Mouse (Mus musculus): Measurements from ENCODE around the gene Hmcn2. TPM values are rescaled to one million over a fixed set of nuclear protein-coding genes. Genes with fewer than 3 reads are reported as not detected.

Gene Hmcn2
- polyA plus RNA-seq, 2 experiments, result 0.23 to 0.70 TPM

DNA sequence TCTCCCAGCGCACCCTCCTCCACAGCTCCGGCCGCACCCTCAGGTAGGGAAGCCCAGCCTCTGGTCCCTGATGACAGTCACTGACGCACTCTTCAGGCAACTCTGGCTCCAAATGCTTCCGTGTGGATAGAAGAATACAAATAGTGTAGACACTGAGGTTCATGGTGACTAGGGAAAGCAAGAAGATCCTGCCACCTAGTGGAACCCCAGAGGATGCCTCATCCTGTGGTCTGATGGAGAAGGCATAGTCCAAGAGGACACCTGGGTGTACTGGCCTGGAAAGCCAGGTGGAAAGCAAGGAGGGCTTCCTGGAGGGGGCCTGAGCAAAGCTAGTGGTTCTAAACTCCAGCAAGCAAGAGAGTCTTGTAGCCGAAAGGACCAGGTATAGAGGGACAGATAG lies 106.7 kb downstream of the Hmcn2 start:
- DNase-seq (ENCODE audit: low spot score), result no peak
- 76% methylated on average over 6 of the region's 6 CpGs for WGBS

GRCm38 (mm10) chr2:31422576-31422975 lies 108.4 kb downstream of the Hmcn2 start:
- DNase-seq (ENCODE audit: low spot score), result no peak
- no peak overlapping the region for H3K9ac ChIP-seq (ENCODE audit: low read depth, low read length, severe bottlenecking)
- no peaks in the 10 kb centered on the region for H3K36me3 ChIP-seq (ENCODE audit: control insufficient read depth, insufficient read depth, low read length)
- 58% methylated on average over 5 of the region's 6 CpGs for WGBS
- H3K4me2 ChIP-seq (replicated peaks; ENCODE audit: low read depth, low read length, severe bottlenecking), result no peak overlapping the region
- no peak for TF ChIP-seq POLR2A (IDR thresholded peaks at IDR 0.05; ENCODE audit: borderline replicate concordance, extremely low read depth, insufficient read depth, insufficient read length)
- no peaks in the 10 kb centered on the region for H3K9me3 ChIP-seq (ENCODE audit: control insufficient read depth, low read length)
- no peak overlapping the region for H3K4me3 ChIP-seq (replicated peaks; ENCODE audit: low read length)
- ATAC-seq (ENCODE audit: low FRiP score, low read depth), result no peak
- no peak overlapping the region for H3K27ac ChIP-seq (replicated peaks; ENCODE audit: low read depth, low read length)
- no peaks in the 10 kb centered on the region for H3K4me1 ChIP-seq (ENCODE audit: control insufficient read depth, insufficient read depth, low read length)
- H3K27me3 ChIP-seq (ENCODE audit: control insufficient read depth, insufficient read depth, low read length), result no peaks in the 10 kb centered on the region

More for the DNA sequence above, 106.7 kb downstream of the Hmcn2 start:
- Histone ChIP-seq H3K4me2 (replicated peaks; ENCODE audit: low read depth, low read length, severe bottlenecking) (no peak overlapping the region), H3K27ac (replicated peaks; ENCODE audit: low read depth, low read length) (no peak overlapping the region), H3K4me3 (replicated peaks; ENCODE audit: low read length) (no peak overlapping the region), H3K9me3 (ENCODE audit: control insufficient read depth, low read length) (no peaks in the 10 kb centered on the region), H3K4me1 (ENCODE audit: control insufficient read depth, insufficient read depth, low read length) (no peaks in the 10 kb centered on the region), H3K36me3 (ENCODE audit: control insufficient read depth, insufficient read depth, low read length) (no peaks in the 10 kb centered on the region), H3K9ac (ENCODE audit: low read depth, low read length, severe bottlenecking) (no peak overlapping the region), H3K27me3 (ENCODE audit: control insufficient read depth, insufficient read depth, low read length) (no peaks in the 10 kb centered on the region)
- ATAC-seq (ENCODE audit: low FRiP score, low read depth), result no peak
- no peak for TF ChIP-seq POLR2A (IDR thresholded peaks at IDR 0.05; ENCODE audit: borderline replicate concordance, extremely low read depth, insufficient read depth, insufficient read length)

DNA sequence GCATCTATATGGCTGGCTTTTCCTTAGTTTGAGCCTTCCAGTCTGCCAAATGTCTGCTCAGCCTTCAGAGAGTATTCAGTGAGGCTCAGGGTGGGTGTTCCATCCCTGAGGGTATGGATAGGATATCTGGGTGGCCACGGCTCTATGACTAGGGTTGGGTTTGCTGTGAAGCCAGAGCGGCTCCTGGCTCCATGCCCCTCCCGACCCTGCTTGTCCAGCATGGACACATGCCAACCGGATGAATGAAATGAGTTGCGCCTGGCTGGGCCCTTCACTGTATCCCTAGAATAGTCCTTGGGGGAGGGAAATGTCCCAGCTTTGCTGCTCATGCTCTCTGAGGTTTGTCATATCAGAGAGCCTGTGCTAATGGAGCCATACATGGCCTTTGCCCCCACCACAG lies 117.3 kb downstream of the Hmcn2 start:
- ATAC-seq (ENCODE audit: low FRiP score, low read depth) (no peak), DNase-seq (ENCODE audit: low spot score) (no peak)
- H3K27me3 ChIP-seq (ENCODE audit: control insufficient read depth, insufficient read depth, low read length), result no peaks in the 10 kb centered on the region
- H3K4me2 ChIP-seq (replicated peaks; ENCODE audit: low read depth, low read length, severe bottlenecking), result no peak overlapping the region
- H3K9me3 ChIP-seq (ENCODE audit: control insufficient read depth, low read length), result no peaks in the 10 kb centered on the region
- no peaks in the 10 kb centered on the region for H3K4me1 ChIP-seq (ENCODE audit: control insufficient read depth, insufficient read depth, low read length)
- WGBS, result 82% methylated on average over 5 of the region's 5 CpGs
- no peak for TF ChIP-seq POLR2A (IDR thresholded peaks at IDR 0.05; ENCODE audit: borderline replicate concordance, extremely low read depth, insufficient read depth, insufficient read length)
- H3K27ac ChIP-seq (replicated peaks; ENCODE audit: low read depth, low read length), result no peak overlapping the region
- H3K9ac ChIP-seq (ENCODE audit: low read depth, low read length, severe bottlenecking), result no peak overlapping the region
- H3K36me3 ChIP-seq (ENCODE audit: control insufficient read depth, insufficient read depth, low read length), result no peaks in the 10 kb centered on the region
- no peak overlapping the region for H3K4me3 ChIP-seq (replicated peaks; ENCODE audit: low read length)

- no peak overlapping the region for H3K4me3 ChIP-seq (replicated peaks; ENCODE audit: low read length)
- TF ChIP-seq POLR2A (IDR thresholded peaks at IDR 0.05; ENCODE audit: borderline replicate concordance, extremely low read depth, insufficient read depth, insufficient read length), result no peak
- H3K9ac ChIP-seq (ENCODE audit: low read depth, low read length, severe bottlenecking), result no peak overlapping the region
- no peak for DNase-seq (ENCODE audit: low spot score)
- no peaks in the 10 kb centered on the region for H3K27me3 ChIP-seq (ENCODE audit: control insufficient read depth, insufficient read depth, low read length)
- no peaks in the 10 kb centered on the region for H3K4me1 ChIP-seq (ENCODE audit: control insufficient read depth, insufficient read depth, low read length)
- peak; percentile 44; the same call in 1 of the 2 replicates for ATAC-seq (ENCODE audit: low FRiP score, low read depth)
- H3K4me2 ChIP-seq (replicated peaks; ENCODE audit: low read depth, low read length, severe bottlenecking), result no peak overlapping the region
- H3K9me3 ChIP-seq (ENCODE audit: control insufficient read depth, low read length), result no peaks in the 10 kb centered on the region
- 60% methylated on average over 10 of the region's 10 CpGs for WGBS
- no peaks in the 10 kb centered on the region for H3K36me3 ChIP-seq (ENCODE audit: control insufficient read depth, insufficient read depth, low read length)
- H3K27ac ChIP-seq (replicated peaks; ENCODE audit: low read depth, low read length), result no peak overlapping the region
These were observed 120.5 kb downstream of the Hmcn2 start for GRCm38 (mm10) chr2:31434746-31435145.

GRCm38 (mm10) chr2:31435567-31435966 lies 121.4 kb downstream of the Hmcn2 start:
- 39% methylated on average over 6 of the region's 6 CpGs for WGBS
- DNase-seq (ENCODE audit: low spot score), result no peak

More at GRCm38 (mm10) chr2:31435567-31435966, 121.4 kb downstream of the Hmcn2 start:
- Histone ChIP-seq H3K4me2 (replicated peaks; ENCODE audit: low read depth, low read length, severe bottlenecking) (no peak overlapping the region), H3K9ac (ENCODE audit: low read depth, low read length, severe bottlenecking) (no peak overlapping the region), H3K27me3 (ENCODE audit: control insufficient read depth, insufficient read depth, low read length) (no peaks in the 10 kb centered on the region), H3K4me1 (ENCODE audit: control insufficient read depth, insufficient read depth, low read length) (no peaks in the 10 kb centered on the region), H3K9me3 (ENCODE audit: control insufficient read depth, low read length) (no peaks in the 10 kb centered on the region), H3K4me3 (replicated peaks; ENCODE audit: low read length) (no peak overlapping the region), H3K36me3 (ENCODE audit: control insufficient read depth, insufficient read depth, low read length) (no peaks in the 10 kb centered on the region), H3K27ac (replicated peaks; ENCODE audit: low read depth, low read length) (no peak overlapping the region)
- no peak for ATAC-seq (ENCODE audit: low FRiP score, low read depth)
- no peak for TF ChIP-seq POLR2A (IDR thresholded peaks at IDR 0.05; ENCODE audit: borderline replicate concordance, extremely low read depth, insufficient read depth, insufficient read length)

Measured in limb, embryonic 14.5 days (tissue).